Mouse (Mus musculus) myocyte (in vitro differentiated cells): ENCODE results near the gene P2ry10b.

Experiments used
- POLR2AphosphoS2 ChIP-seq: IDR thresholded peaks from one replicate; pipeline ENCODE4 v1.6.1; 2011; ENCODE audit warnings: low read depth, control low read depth; ENCODE audit not compliant: insufficient read length
- TCF12 ChIP-seq: IDR thresholded peaks from one replicate; pipeline ENCODE4 v1.6.1; 2011; ENCODE audit warnings: mild to moderate bottlenecking, control low read depth; ENCODE audit not compliant: poor library complexity, insufficient read depth, severe bottlenecking
- TCF3 ChIP-seq: IDR thresholded peaks from one replicate; pipeline ENCODE4 v1.6.1; 2011; ENCODE audit warnings: low read depth, control low read depth; ENCODE audit not compliant: insufficient read length

- TF ChIP-seq POLR2AphosphoS2 (no peak), TCF12 (no peak), TCF3 (no peak)
Observed at GRCm38 (mm10) chrX:107149391-107149993, 765 bp downstream of the P2ry10b start.
